Comparison of ENCODE assay signal across 20 mouse cellular contexts in the genomic region with DNA sequence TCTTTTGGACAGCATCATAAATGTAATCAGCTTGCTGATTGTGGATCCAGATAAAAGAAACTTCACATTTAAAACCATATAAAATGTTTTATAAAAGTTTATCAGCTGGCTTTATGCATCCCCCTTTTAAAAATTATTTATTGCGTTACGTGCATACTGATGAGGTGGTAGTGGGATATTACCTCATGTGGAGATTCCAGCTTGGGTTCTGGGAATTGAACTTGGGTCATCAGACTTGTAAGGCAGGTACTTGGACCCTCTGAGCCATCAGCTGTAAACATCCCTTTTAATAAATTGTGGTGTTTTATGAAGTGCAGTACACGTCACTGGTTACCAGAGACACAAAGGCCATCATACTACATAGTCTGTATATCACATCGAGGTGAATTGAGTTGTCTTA. TPM values are rescaled to one million over a fixed set of nuclear protein-coding genes. Genes with fewer than 3 reads are reported as not detected.
"Had no signal": no experiment of that assay in that cellular context is flagged by ENCODE, and none has a peak within 500 bp of the region (broad histone marks: within the 10 kb centered on the region; RNA-seq: fewer than 3 reads in every experiment).

No protein-coding gene starts in this region.

- DNase-seq: lung, adult 2 months; lung, postnatal 14 days; lung, postnatal 36 days; right cerebral cortex, postnatal 14 days; thymus, adult 2 months; thymus, postnatal 25 days; thymus, postnatal 4 days had no signal

- H3K4me2 ChIP-seq: lung, embryonic 15.5 days; midbrain, embryonic 11.5 days; midbrain, embryonic 13.5 days; midbrain, embryonic 15.5 days; neural tube, embryonic 12.5 days; stomach, embryonic 15.5 days had no signal

- H3K4me3 ChIP-seq: lung, embryonic 15.5 days; megakaryocyte, embryonic 14.5 days; midbrain, embryonic 13.5 days; midbrain, embryonic 15.5 days; neural tube, embryonic 12.5 days; stomach, embryonic 15.5 days had no signal

- H3K9me3 ChIP-seq: lung, embryonic 15.5 days; megakaryocyte, embryonic 14.5 days; midbrain, embryonic 13.5 days; midbrain, embryonic 15.5 days; neural tube, embryonic 12.5 days; stomach, embryonic 15.5 days had no signal

- H3K27me3 ChIP-seq: lung, embryonic 15.5 days; megakaryocyte, embryonic 14.5 days had no signal

- ATAC-seq: lung, postnatal 0 days; midbrain, embryonic 13.5 days; midbrain, embryonic 15.5 days had no signal

- H3K9ac ChIP-seq: lung, embryonic 15.5 days; midbrain, embryonic 13.5 days; midbrain, embryonic 15.5 days; neural tube, embryonic 12.5 days; stomach, embryonic 15.5 days had no signal

- H3K27ac ChIP-seq: lung, embryonic 15.5 days; macrophage; midbrain, embryonic 13.5 days; midbrain, embryonic 15.5 days; neural tube, embryonic 12.5 days; stomach, embryonic 15.5 days; stomach, postnatal 0 days had no signal

- H3K4me1 ChIP-seq: lung, embryonic 15.5 days; midbrain, embryonic 13.5 days; midbrain, embryonic 15.5 days; neural tube, embryonic 12.5 days; stomach, embryonic 15.5 days had no signal

RNA-seq across cellular contexts. Expression of a gene that starts 10.8 kb away (rescaled TPM):
- polyA plus RNA-seq: lung, adult 2 months; lung, embryonic 15.5 days; lung, postnatal 0 days; macrophage; neural tube, embryonic 12.5 days; neural tube, embryonic 14.5 days; spleen, adult 2 months; stomach, embryonic 15.5 days; stomach, postnatal 0 days; urinary bladder, adult 2 months had no signal
